Mouse (Mus musculus) embryo, embryonic 11 days (tissue): ENCODE results near the gene Bdh1.
"Not testable (repeated sequence)": the region's sequence is repeated elsewhere in the genome, so short reads cannot be mapped to it uniquely, and the experiment has no call there.

Source experiments
- DNase-seq: peaks from one replicate; pipeline ENCODE4 v3.0.0-alpha.2; 2015

Bdh1 gene

DNA sequence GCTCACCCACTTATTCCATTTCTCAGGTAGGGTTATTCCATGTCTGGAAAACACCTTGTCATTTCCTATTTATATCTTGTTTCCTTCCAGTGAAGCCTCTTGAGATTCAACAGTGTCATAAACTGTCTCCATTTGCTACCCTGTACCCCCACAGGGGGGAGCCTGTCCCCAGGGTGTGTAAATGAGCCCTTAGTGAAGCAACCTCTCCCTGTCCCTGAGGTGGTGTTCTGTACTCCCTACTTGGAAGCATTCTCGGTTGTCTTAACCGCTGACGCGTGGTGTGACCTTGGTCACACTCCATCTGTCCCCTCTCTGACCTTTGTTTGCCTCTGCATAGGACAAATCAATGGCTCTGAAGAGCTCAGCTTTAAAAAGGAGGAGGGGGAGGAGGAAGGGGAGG is 43.5 kb downstream of the Bdh1 start:
- DNase-seq = peak; percentile 51

GRCm38 (mm10) chr16:31466106-31466505 is 44.0 kb downstream of the Bdh1 start:
- no peak for DNase-seq

- DNase-seq = not testable (repeated sequence)
Measured at GRCm38 (mm10) chr16:31470819-31471218, 48.7 kb downstream of the Bdh1 start.

DNA sequence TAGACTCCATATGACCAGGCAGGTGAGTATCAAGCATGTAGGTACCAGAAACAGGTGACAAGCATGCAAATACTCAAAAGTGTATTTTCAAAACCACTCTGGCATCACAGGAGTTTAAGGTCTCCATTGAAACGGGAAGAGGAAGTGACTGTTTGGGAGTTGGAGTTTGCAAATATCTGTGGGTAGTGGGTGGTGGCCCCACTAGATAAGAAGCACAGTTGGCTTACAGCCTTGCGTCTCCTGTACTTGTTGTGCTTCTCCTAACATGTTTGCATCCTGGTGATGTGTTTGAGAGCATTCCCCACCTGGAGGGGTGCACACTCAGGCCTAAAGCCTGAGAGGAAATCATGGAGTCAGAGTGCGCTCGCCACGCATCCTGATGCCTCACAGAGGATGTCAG is 49.9 kb downstream of the Bdh1 start:
- no peak for DNase-seq

- no peak for DNase-seq
Measured at GRCm38 (mm10) chr16:31473226-31473625, 51.1 kb downstream of the Bdh1 start.

DNA sequence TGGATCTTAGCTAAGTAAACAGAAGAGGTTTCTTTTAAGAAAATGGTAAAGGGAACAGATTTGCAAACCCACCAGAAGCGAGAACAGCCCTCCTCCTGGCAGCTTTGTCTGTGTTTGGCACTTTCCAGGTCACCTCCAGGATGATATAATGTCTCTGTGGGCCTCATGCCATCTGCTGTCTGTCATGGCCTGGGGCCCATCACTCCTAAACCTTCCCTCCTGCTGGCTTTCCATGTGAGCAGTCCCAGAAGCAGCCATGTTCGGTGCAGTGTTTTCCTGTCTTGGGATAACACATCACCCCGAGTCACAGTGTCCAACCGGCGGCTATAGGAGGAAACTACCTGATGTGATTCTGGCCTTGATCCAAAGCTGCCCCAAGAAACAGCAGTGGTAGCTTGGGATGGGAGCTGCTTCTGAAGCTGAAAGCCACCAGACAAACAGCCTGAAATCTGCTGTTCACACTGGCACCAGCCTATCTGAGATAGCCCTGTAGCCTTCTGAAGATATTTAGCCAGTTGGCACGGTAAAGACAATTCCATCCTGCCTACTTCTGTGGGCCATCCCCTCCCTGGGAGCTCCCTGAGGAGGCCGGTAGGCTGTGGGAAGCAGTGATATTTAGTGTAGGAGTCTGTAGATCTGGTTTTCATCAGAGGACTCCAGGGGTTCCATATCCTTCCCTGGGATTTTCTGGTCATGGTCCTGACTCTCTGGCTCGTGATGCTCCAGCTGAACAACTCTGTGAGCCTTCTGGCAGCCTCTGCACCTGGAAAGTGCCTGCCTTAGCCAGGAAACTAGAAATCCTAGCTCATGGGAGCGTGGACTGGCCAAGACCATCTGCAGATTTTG is 53.3 kb downstream of the Bdh1 start:
- DNase-seq = no peak

DNA sequence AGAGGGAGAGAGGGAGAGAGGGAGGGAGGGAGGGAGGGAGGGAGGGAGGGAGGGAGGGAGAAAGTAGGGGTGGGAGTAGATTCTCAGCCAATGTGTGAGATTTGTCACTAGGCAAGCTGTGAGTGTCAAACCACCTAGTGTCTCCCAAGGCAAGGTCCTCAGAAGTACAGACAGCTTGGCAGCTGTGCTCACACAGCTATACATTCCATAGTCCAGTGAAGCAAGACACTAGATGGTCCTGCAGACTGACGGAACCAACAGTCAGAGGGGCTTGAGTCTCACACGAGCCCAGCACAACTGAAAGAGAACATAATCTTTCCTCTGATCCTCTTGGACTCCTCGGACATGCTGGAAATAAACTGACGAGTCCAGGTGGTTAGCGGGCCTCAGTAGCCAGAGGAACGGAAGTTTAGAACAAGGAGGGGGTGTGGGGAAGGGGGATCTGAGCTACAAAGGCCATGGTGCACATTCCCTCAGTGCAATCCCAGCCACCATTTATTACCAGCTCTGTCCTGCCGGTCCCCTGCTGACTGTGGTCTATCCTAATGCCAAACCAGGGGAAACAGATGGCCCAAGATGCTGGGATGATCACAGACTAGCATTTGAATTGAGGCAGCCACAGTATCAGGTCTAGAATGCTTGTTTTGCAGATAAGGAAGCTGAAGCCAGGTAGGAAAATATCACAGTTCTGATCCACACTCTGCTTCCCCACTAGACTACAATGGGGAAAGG is 55.0 kb downstream of the Bdh1 start:
- no peak for DNase-seq

DNA sequence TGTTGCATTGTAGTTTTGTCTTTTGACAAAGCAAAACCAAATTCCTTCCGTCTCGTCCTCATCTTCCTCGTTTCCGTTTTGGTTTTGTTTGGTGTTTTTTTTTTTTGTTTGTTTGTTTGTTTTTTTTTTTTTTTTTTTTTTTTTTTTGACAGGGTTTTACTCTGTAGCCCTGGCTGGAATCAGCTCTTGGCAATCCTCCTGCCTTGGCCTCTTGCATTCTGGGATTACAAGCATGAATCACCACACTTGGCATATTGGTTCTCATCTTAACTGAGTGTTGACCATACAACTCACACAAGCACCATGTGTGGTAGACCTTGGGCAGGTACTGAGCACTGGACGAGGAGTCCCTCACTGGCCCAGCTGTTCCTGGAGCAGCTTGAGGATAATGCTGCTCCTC is 63.3 kb downstream of the Bdh1 start:
- DNase-seq = no peak

GRCm38 (mm10) chr16:31487266-31487665 is 65.2 kb downstream of the Bdh1 start:
- DNase-seq = no peak

- peak; percentile 41 for DNase-seq
Measured at GRCm38 (mm10) chr16:31489096-31489495, 67.0 kb downstream of the Bdh1 start.

DNA sequence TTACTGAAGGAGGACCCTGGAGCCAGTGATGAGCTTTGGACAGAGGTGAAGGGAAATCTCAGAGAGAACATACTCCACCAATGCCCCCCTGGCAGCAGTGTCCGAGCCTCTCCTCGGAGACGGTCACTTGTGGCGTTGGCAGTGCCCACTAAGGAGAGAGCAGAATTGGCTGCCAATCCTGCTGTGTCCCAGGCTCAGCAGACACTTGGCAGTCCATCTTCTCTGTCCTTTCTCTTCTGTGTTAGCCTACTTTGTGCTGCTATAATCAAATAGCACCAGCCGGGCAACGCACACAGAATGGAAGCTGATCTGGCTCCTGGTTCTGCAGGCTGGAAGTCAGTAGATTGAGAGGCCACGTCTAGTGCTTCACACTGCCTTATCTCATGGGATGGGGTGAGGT is 68.9 kb downstream of the Bdh1 start:
- DNase-seq = no peak

- DNase-seq = no peak
Measured at GRCm38 (mm10) chr16:31492921-31493549, 71.0 kb downstream of the Bdh1 start.

DNA sequence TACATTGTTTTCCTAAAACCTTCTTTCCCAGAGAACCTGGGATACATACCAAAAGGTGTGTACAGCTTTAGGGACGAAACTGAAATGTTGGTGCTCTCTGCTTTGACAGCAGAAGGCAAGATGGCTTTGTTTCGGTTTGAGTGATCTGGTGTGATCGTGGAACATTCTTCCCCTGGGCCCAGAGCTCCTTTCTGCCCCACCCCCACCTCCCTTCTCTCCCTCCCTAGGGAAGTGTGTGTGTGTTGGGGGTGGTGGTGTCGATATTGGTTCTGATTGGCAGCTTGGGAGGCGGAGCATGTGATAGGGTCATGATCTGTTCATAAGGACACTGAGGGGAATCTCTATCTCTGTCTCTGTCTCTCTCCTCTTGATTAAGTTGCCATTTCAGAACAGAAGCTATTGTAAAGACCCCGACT is 71.5 kb downstream of the Bdh1 start:
- DNase-seq = peak; percentile 38

- no peak for DNase-seq
Measured at GRCm38 (mm10) chr16:31493991-31494390, 71.9 kb downstream of the Bdh1 start.

GRCm38 (mm10) chr16:31495356-31495755 is 73.3 kb downstream of the Bdh1 start:
- no peak for DNase-seq

GRCm38 (mm10) chr16:31495769-31496168 is 73.7 kb downstream of the Bdh1 start:
- no peak for DNase-seq

DNA sequence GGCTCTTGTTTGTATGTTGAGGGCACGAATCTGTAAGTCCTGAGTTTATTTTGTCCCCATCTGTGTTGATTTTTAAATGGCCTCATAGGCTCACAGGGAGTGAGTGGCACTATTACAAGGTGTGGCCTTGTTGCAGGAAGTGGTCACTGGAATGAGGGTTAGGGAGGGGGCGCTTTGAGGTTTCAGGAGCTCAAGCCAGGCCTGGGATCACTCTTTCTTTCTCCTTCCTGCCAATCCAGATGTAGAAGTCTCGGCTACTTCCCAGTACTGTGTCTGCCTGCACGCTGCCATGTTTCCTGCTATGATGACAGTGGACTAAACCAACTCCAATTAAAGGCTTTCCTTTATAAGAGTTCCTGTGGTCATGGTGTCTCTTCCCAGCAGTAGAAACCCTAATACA is 76.3 kb downstream of the Bdh1 start:
- DNase-seq = no peak

GRCm38 (mm10) chr16:31499021-31499420 is 76.9 kb downstream of the Bdh1 start:
- no peak for DNase-seq

DNA sequence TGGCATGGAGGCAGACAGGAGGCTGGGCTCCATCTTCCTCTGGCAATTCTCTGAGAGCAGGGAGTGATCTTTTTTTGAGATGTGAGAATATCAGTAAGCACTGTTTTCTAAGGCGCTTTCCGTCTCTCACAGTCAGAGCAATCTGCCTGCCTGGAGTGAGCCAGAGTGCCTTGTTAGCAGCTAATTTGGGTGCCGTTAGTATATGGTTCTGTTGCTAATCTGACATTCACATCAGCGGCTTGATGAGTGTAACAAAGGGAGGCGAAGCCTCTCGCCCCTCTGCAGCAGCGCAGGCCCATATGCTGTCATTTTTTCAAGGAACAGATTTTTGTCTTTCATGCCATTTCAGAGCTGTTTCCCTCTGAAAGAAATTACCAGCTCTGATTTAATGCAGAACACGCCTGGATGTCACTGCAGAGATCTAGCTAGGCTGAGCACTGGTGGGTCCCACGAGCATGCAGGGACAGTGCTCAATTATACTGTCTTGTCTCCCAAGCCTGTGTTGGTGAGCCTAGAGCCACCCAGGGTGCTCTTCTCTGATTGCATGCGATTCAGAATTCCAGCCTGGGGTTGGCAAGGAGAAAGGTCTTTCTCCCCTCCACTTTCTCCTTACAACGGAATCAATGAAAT is 77.7 kb downstream of the Bdh1 start:
- no peak for DNase-seq

- peak; percentile 39 for DNase-seq
Measured at GRCm38 (mm10) chr16:31500532-31500931, 78.5 kb downstream of the Bdh1 start.

DNA sequence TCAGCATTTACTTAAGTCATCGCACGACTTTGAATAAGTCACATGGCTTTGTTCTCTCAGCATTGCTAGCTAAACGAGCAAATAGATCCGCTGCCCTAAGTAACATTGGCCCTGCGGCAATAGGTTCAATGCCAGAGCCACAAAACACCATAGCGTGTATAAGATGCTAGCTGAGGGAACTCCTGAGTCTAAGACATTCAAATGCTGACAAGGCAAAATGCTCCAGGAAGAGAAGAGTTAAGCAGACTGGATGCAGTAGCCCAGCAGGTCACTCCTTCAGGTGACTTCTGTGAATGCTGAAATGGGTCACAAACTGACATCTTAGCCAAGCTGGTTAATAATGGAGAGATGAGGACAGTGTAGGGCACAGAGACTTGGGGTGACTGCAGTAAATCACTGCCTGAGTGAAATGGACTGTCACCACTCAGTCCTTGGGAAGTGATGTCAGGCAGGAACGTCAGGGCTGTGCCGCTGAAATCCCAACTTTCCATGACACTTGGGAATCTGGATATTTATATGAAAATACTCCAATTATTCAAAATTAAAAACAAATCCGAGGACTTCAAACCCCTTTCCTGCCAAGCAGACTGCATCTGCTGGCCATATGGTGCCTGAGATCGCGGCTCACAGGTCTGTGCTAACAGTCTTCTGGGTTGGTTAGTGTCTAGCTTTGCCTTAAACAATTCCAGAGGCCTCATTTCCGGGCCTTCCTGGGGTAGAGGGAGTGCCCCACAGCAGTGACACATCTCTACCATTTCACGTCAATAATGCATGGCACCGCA is 79.1 kb downstream of the Bdh1 start:
- peak; percentile 77 for DNase-seq

GRCm38 (mm10) chr16:31501751-31502365 is 79.8 kb downstream of the Bdh1 start:
- DNase-seq = peak; percentile 39
